Mouse (Mus musculus) lung, adult 2 months (tissue): ENCODE measurements around the gene Slco3a1. TPM values are rescaled to one million over a fixed set of nuclear protein-coding genes. Genes with fewer than 3 reads are reported as not detected.
A peak's percentile ranks its signal among the peaks of the same experiment; 100 is the strongest.

Source experiments
- DNase-seq: peaks from one replicate; pipeline ENCODE4 v3.0.0; 2022
- H3K4me1 ChIP-seq: fragments of 200-500 bp; 2 replicates; pipeline ENCODE4 v1.6.1; 2011; ENCODE audit warnings: low read length; ENCODE audit not compliant: control insufficient read depth, insufficient read depth
- H3K4me3 ChIP-seq: fragments of 200-500 bp; replicated peaks from 2 replicates; pipeline ENCODE3; 2011; ENCODE audit warnings: low read depth, mild to moderate bottlenecking, control low read depth, low read length; ENCODE audit errors: extremely low read depth
- CTCF ChIP-seq: fragments of 200-500 bp; IDR thresholded peaks from 2 replicates; pipeline ENCODE4 v1.5.1; 2011; ENCODE audit warnings: mild to moderate bottlenecking, low read length, control low read depth; ENCODE audit not compliant: insufficient read depth
- POLR2A ChIP-seq: fragments of 200-500 bp; IDR thresholded peaks from 2 replicates; pipeline ENCODE4 v1.6.1; 2011; ENCODE audit warnings: low read depth, mild to moderate bottlenecking, control low read depth, low read length, borderline replicate concordance; ENCODE audit errors: extremely low read depth
- WGBS: fragments of 180-500 bp; shearing (Covaris S2); methylation state at CpG from one replicate; pipeline ENCODE4 v1.1.7; 2018; 5-methylcytosine and 5-hydroxymethylcytosine counted together
- polyA plus RNA-seq: library from polyadenylated mRNA; depleted of rRNA; stranded (reverse); fragments of >200 nt; gene quantifications from 2 replicates; pipeline ENCODE4 v1.2.3, GENCODE M21; 2012

Slco3a1 gene
- polyA plus RNA-seq, 1 experiment = 156 TPM

- Histone ChIP-seq H3K4me3 (no peak overlapping the region), H3K4me1 (no peaks in the 10 kb centered on the region; the same call in 1 of the 2 replicates)
- 78% methylated on average over 7 of the region's 7 CpGs for WGBS
- no peak for TF ChIP-seq CTCF
- no peak for TF ChIP-seq POLR2A
- no peak for DNase-seq
These were observed 82.8 kb downstream of the Slco3a1 start for GRCm38 (mm10) chr7:74471740-74472139.

DNA sequence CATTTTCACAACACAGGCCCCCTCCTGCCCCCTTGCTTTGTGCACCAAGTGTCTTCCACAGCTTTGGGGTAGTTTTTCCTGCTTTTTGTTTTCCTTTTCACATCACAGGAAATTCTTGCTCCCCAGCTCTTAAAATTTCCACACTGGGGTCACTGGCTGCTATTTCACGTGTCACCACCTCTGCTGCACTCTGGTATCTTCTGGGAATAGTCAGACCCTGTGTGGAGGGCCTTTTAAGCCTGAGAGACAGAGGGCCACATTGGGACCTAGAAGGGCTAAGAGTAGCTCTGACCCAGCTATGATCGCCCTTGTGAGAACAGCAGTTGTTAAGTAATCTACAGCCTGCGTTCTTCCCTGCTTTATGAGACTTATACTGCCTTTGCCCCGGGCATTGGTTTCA is 87.7 kb downstream of the Slco3a1 start:
- WGBS = 90% methylated on average over 4 of the region's 4 CpGs
- Histone ChIP-seq H3K4me1 (no peaks in the 10 kb centered on the region; the same call in 1 of the 2 replicates), H3K4me3 (no peak overlapping the region)
- TF ChIP-seq CTCF (no peak), POLR2A (no peak)
- DNase-seq = no peak

DNA sequence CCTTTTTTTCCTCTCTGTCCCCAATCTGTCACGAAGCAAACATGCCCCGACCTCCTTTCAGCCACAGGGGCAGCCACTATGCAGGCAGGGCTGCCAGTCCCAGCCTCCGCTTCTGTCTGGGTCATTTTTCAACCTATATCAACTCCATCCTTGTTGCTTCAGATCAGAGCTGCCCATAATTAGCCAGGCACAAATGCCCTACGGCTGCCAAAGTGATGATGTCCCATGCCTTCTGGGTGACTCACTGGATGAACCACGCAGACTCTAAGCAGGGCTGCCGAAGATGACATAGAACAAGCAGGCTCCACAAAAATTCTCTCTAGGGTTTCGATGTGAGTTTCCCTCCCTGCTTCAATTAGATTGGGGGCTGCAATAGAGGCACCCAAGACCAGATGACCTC is 89.9 kb downstream of the Slco3a1 start:
- Histone ChIP-seq H3K4me3 (no peak overlapping the region), H3K4me1 (peaks cover 2% of the 10 kb centered on the region)
- 70% methylated on average over 7 of the region's 7 CpGs for WGBS
- TF ChIP-seq POLR2A = no peak
- TF ChIP-seq CTCF = no peak
- no peak for DNase-seq

DNA sequence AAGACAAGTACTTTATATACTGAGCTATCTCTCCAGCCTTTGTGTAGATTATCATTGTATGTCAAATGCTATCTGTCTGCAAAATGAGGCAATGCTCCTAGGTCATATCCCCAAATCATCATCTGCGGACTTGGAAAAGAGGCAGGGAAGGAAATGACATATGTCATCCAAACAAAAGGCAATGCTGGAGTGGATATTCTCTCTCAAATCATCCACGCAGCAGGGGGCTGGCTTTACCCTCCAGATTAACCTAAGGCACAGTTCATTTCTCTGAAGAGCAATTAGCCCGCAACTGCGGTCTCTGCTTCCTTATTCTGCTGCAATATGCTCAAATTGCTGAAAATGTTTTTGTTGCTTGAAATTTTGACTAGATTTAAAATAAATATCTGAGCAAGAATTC is 92.1 kb downstream of the Slco3a1 start:
- WGBS = 56% methylated on average over 4 of the region's 4 CpGs
- TF ChIP-seq POLR2A (no peak), CTCF (no peak)
- H3K4me1 ChIP-seq = peaks cover 17% of the 10 kb centered on the region
- DNase-seq = no peak
- H3K4me3 ChIP-seq = no peak overlapping the region

DNA sequence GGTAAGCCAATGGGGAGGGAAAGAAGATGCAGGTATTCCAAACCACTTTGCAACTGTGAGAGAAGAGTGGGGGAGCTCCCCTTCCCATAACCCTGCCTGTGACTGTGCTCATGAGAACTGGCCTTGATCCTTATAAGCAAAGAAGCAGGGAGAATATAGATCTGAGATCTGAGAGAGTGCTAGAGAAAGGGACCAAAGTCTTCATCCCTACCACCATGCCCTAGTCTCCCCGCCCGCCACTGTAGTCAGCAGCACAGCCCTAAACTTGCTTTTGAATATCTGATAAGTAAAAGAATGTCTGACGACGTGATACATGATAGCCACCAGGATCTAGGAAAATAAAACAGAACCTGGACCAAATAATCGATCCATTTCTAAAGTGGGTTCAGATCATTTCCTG is 92.8 kb downstream of the Slco3a1 start:
- H3K4me1 ChIP-seq = peaks cover 17% of the 10 kb centered on the region
- H3K4me3 ChIP-seq = no peak overlapping the region
- no peak for TF ChIP-seq CTCF
- DNase-seq = no peak
- 75% methylated on average over 5 of the region's 5 CpGs for WGBS

GRCm38 (mm10) chr7:74461146-74461545 is 93.4 kb downstream of the Slco3a1 start:
- no peak for DNase-seq
- WGBS = 91% methylated on average over 1 of the region's 1 CpGs
- no peak for TF ChIP-seq POLR2A
- no peak for TF ChIP-seq CTCF

DNA sequence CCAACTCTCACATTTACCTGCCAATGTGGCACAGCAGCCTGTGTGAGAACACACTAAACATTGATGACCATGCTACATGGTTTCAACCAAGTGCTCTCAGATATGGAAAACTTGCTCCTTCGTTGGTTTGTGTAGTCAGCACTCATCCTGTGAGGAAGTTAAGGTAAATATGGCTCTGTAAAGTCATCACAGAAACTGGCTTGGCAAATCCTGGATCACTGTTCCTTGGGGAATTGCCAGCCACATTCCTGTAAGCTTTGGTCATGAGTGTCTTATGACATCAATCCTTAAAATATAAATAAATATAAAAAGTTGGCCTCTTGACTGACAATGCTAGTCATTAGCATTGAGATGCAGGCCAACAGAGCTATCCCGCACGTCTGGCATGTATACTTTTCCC is 94.8 kb downstream of the Slco3a1 start:
- WGBS = 19% methylated on average over 3 of the region's 3 CpGs
- Histone ChIP-seq H3K4me3 (no peak overlapping the region), H3K4me1 (peaks cover 17% of the 10 kb centered on the region)
- TF ChIP-seq POLR2A = no peak
- no peak for TF ChIP-seq CTCF
- DNase-seq = peak; percentile 18

More at GRCm38 (mm10) chr7:74461146-74461545, 93.4 kb downstream of the Slco3a1 start:
- H3K4me1 ChIP-seq = peaks cover 17% of the 10 kb centered on the region
- H3K4me3 ChIP-seq = no peak overlapping the region

- WGBS = 31% methylated on average over 5 of the region's 5 CpGs
- TF ChIP-seq CTCF (no peak), POLR2A (no peak)
- no peak for DNase-seq
These were observed 95.3 kb downstream of the Slco3a1 start for GRCm38 (mm10) chr7:74459277-74459676.

GRCm38 (mm10) chr7:74458475-74459221 is 95.9 kb downstream of the Slco3a1 start:
- WGBS = 25% methylated on average over 8 of the region's 8 CpGs
- DNase-seq = peak; percentile 42

More at GRCm38 (mm10) chr7:74459277-74459676, 95.3 kb downstream of the Slco3a1 start:
- no peak overlapping the region for H3K4me3 ChIP-seq
- peaks cover 17% of the 10 kb centered on the region for H3K4me1 ChIP-seq

DNA sequence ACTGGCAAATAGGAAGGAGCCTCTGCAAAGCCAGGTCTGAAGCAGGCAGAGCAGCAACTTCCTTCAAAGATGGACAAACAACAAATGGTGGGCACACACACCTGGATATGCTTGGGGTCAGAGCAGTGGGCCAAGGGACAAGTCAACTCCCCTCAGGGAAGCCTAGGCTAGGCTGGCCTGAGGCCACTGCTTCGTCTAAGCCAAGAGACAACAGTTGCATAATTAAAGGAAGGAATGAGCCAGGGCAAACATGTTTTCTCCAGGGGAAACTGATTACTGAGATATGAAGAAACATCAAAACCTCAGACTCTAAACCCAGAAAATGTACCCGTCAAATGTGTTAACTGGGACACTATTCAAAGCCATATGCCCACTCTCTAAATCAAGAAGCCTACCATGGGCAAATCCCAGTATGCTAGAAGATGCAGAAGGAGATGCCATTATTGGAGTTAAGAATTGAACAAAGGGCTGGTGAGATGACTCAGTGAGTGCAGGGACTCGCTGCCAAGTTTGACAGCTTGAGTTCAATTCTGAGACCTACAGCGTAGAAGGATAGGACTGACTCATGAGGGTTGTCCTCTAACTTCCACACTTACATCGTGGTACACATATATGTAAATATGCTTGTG is 97.1 kb downstream of the Slco3a1 start:
- H3K4me1 ChIP-seq = peaks cover 17% of the 10 kb centered on the region
- H3K4me3 ChIP-seq = no peak overlapping the region
- WGBS = 57% methylated on average over 5 of the region's 5 CpGs
- peak; percentile 25 for DNase-seq
- TF ChIP-seq CTCF = no peak
- TF ChIP-seq POLR2A = no peak

More at GRCm38 (mm10) chr7:74458475-74459221, 95.9 kb downstream of the Slco3a1 start:
- peaks cover 17% of the 10 kb centered on the region for H3K4me1 ChIP-seq
- H3K4me3 ChIP-seq = no peak overlapping the region
- TF ChIP-seq CTCF (no peak), POLR2A (0 out of 2 replicates have a peak, but pooled peaks have one; percentile 10)

GRCm38 (mm10) chr7:74456781-74457180 is 97.8 kb downstream of the Slco3a1 start:
- 47% methylated on average over 2 of the region's 2 CpGs for WGBS
- DNase-seq = no peak
- no peak overlapping the region for H3K4me3 ChIP-seq
- no peak for TF ChIP-seq CTCF
- no peak for TF ChIP-seq POLR2A
- peaks cover 17% of the 10 kb centered on the region for H3K4me1 ChIP-seq
